Mouse (Mus musculus) embryonic stem cell, embryonic (primary cell): ENCODE measurements around the gene Jam3.

ENCODE experiments used
- CTCF ChIA-PET, 4 experiments: fragments of 300-600 bp in 2 of 4; fragments of 350-600 bp in 2 of 4; sonication (Branson Sonifier 250); formaldehyde crosslinking; loops; one replicate each; lab custom pipeline; 2022; ENCODE audit warnings: inconsistent platforms in 2 of 4; lab: Charles Lee
- POLR2A ChIA-PET, 4 experiments: fragments of 300-600 bp in 2 of 4; fragments of 350-600 bp in 2 of 4; sonication (Branson Sonifier 250); formaldehyde crosslinking; loops; one replicate each; lab custom pipeline; 2022; ENCODE audit warnings: antibody characterized with exemption in 4 of 4, inconsistent platforms in 1 of 4; lab: Charles Lee

Gene Jam3

GRCm38 (mm10) chr9:27154763-27155530, at the start of gene Jam3:
Gene Jam3, minus strand, starts transcription at chr9:27155421.
- ChIA-PET POLR2A (interaction anchor here in 3 of 4 experiments (0.6 to 2.5 kb wide), 27 partner anchors 9 to 153 kb away, joined by 3 to 12 read pairs (median 4); no protein-coding TSS in a partner anchor), CTCF (interaction anchor here in 3 of 4 experiments (0.6 to 1.6 kb wide), 6 partner anchors 14 to 805 kb away, joined by 3 to 5 read pairs (median 4); no protein-coding TSS in a partner anchor)

DNA sequence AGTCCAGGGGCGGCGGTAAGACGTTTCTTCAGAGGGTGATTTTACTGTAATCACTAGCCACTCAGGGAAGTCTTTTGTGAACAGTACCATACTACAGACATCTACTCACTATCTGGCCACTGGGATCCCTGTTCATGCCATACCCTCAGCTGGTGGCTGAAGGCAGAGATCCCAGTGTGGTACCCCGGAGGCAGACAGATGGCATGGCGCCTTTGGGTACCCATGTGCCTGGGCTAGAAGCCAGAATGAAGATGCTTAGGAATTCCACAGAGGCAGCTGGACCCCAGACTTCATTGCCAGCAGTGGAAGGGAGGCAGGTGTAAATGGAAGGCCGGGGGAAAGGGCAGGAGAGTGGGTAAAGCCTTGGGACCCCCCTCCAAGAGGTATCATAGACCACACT, 49.0 kb upstream of the Jam3 start:
- POLR2A ChIA-PET: no interaction called here
- CTCF ChIA-PET: no interaction called here

DNA sequence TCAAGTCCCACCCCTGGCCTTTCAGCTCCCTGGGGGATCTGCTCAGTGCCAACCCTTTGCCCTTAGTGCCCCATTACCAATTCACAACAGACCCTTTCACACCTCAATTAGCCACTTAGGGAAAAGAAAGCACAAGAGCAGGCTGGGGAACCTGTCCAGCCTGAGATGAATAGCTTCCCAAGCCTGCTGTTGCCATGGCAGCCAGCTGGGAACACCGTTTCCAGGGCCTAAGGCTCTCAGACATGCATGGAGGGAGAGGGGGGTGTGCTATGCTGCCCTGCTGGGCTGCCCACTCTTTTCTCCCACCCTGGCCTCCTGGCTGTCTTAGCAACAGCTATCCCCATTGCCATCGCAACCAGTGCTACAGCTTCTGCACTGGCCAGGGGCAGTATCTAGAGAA, 47.9 kb upstream of the Jam3 start:
- ChIA-PET CTCF (interaction anchor here in 2 of 4 experiments (0.6 to 0.9 kb wide), 3 partner anchors 11 to 93 kb away, joined by 3 to 5 read pairs (median 3); no protein-coding TSS in a partner anchor), POLR2A (interaction anchor here in 3 of 4 experiments (0.7 to 2.1 kb wide), 4 partner anchors 11 to 83 kb away, joined by 4 to 10 read pairs (median 4); no protein-coding TSS in a partner anchor)

GRCm38 (mm10) chr9:27201472-27202219, 46.4 kb upstream of the Jam3 start:
- CTCF ChIA-PET: no interaction called here
- POLR2A ChIA-PET: interaction anchor here in 2 of 4 experiments (0.5 to 2.1 kb wide), 4 partner anchors 10 to 152 kb away, joined by 3 to 10 read pairs (median 5); no protein-coding TSS in a partner anchor

- CTCF ChIA-PET: interaction anchor here in 2 of 4 experiments (0.5 to 0.7 kb wide), 3 partner anchors 71 to 88 kb away, joined by 3 to 5 read pairs (median 3); no protein-coding TSS in a partner anchor
- POLR2A ChIA-PET: no interaction called here
Measured at GRCm38 (mm10) chr9:27193592-27194080, 38.4 kb upstream of the Jam3 start.

- POLR2A ChIA-PET: interaction anchor here in 2 of 4 experiments (0.7 to 2.1 kb wide), 10 partner anchors 10 to 162 kb away, joined by 3 to 17 read pairs (median 7); partner anchors contain the start of gene Jam3 (in 2 of the 2)
- CTCF ChIA-PET: interaction anchor here in 2 of 4 experiments (0.5 to 1.5 kb wide), 4 partner anchors 17 to 215 kb away, joined by 3 to 6 read pairs (median 3); no protein-coding TSS in a partner anchor
Measured at GRCm38 (mm10) chr9:27192761-27193591, 37.8 kb upstream of the Jam3 start.

GRCm38 (mm10) chr9:27192001-27192760, 37.0 kb upstream of the Jam3 start:
- POLR2A ChIA-PET: interaction anchor here in 3 of 4 experiments (0.6 to 2.1 kb wide), 36 partner anchors 10 to 249 kb away, joined by 3 to 17 read pairs (median 4); partner anchors contain the start of gene Jam3 (in 2 of the 3)
- CTCF ChIA-PET: interaction anchor here in 3 of 4 experiments (0.6 to 1.5 kb wide), 8 partner anchors 11 to 214 kb away, joined by 3 to 6 read pairs (median 4); no protein-coding TSS in a partner anchor

DNA sequence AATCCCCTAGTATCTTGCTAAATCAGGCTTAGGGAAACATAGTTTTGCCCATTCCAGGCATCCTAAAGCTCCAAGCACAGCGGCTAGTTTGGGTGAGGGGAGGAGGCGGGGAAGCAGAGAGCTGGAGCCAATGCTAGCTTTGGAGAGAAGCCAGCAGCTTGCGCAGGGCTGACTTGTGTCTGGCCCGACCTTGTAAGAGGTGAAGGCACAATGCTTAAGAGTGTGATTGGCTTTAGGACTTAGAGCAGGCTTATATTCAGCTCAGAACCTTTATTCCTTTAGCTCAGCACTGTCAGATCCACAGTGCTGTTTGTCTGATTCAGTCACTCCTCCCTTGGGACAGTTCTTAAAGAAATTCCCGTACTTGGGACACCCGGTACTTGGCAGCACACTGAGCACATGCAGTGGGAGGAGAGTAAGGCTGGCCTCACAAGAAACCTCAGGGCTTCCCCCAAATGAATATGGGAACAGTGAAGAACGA, 36.3 kb upstream of the Jam3 start:
- CTCF ChIA-PET: interaction anchor here in 3 of 4 experiments (0.6 to 1.5 kb wide), 11 partner anchors 10 to 134 kb away, joined by 3 to 6 read pairs (median 3); no protein-coding TSS in a partner anchor
- POLR2A ChIA-PET: interaction anchor here in 3 of 4 experiments (0.6 to 2.1 kb wide), 35 partner anchors 10 to 248 kb away, joined by 3 to 17 read pairs (median 4); partner anchors contain the start of gene Jam3 (in 3 of the 3)

DNA sequence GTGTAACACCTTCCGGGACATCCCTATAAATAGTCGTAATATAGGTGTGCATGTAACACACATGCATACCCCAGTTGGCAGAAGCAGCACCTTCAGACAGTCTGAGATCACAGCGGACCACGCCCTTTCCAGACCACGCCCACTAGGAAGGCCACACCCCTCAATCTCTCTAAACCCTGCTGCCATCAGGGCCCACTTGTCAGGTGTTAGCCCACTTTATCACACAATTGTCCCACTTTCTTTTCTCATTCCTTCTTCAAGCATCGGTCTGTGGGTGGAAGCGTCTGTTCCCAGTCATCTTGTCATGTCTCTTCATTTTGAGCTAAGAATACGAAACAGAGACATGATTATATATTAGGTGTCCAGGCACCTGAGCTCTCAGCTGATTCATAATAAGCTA, 35.2 kb upstream of the Jam3 start:
- CTCF ChIA-PET: interaction anchor here in 2 of 4 experiments (0.6 to 1.5 kb wide), 3 partner anchors 81 to 149 kb away, joined by 3 read pairs; no protein-coding TSS in a partner anchor
- POLR2A ChIA-PET: interaction anchor here in 2 of 4 experiments (0.7 to 2.1 kb wide), 5 partner anchors 10 to 187 kb away, joined by 3 to 14 read pairs (median 6); no protein-coding TSS in a partner anchor

GRCm38 (mm10) chr9:27189306-27189705, 34.1 kb upstream of the Jam3 start:
- POLR2A ChIA-PET: interaction anchor here in 1 of 4 experiments (0.6 kb wide), 1 partner anchor 30 kb away, joined by 3 read pairs; no protein-coding TSS in a partner anchor
- CTCF ChIA-PET: no interaction called here

GRCm38 (mm10) chr9:27188677-27189241, 33.5 kb upstream of the Jam3 start:
- ChIA-PET POLR2A (interaction anchor here in 1 of 4 experiments (0.6 to 1.7 kb wide), 2 partner anchors 13 to 30 kb away, joined by 3 to 5 read pairs; no protein-coding TSS in a partner anchor), CTCF (interaction anchor here in 1 of 4 experiments (1.0 to 1.2 kb wide), 2 partner anchors 68 to 84 kb away, joined by 3 read pairs; no protein-coding TSS in a partner anchor)

- CTCF ChIA-PET: no interaction called here
- POLR2A ChIA-PET: no interaction called here
Measured at GRCm38 (mm10) chr9:27185820-27186219, 30.6 kb upstream of the Jam3 start.

DNA sequence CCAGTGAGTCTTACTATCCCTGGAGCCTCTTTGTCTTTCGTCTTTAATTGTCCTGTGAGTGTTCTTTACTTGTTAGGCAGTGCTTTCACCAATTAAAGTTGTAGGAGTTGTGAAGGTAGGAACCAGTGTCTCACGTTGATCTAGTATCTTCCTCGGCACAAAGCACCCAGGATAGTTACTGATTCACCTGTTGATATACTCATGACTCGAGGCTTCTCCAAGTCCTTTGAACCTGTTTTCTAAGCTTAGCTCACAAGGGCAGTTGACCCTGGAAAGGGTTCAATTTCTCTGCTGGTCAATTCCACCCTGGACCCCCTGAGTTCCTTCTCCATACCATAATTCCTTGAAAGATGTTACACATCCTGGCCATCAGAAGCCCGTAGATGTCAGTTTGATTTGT, 26.9 kb upstream of the Jam3 start:
- POLR2A ChIA-PET: interaction anchor here in 1 of 4 experiments (1.1 kb wide), 1 partner anchor 10 kb away, joined by 3 read pairs; no protein-coding TSS in a partner anchor
- CTCF ChIA-PET: no interaction called here

- POLR2A ChIA-PET: interaction anchor here (0.6 to 2.1 kb wide), 13 partner anchors 11 to 750 kb away, joined by 3 to 8 read pairs (median 3); no protein-coding TSS in a partner anchor
- CTCF ChIA-PET: interaction anchor here (0.6 to 1.7 kb wide), 9 partner anchors 11 to 703 kb away, joined by 3 to 7 read pairs (median 3); no protein-coding TSS in a partner anchor
Measured at GRCm38 (mm10) chr9:27180492-27180891, 25.3 kb upstream of the Jam3 start.

GRCm38 (mm10) chr9:27178935-27179334, 23.7 kb upstream of the Jam3 start:
- CTCF ChIA-PET: interaction anchor here in 1 of 4 experiments (1.4 kb wide), 1 partner anchor 13 kb away, joined by 3 read pairs; no protein-coding TSS in a partner anchor
- POLR2A ChIA-PET: interaction anchor here in 2 of 4 experiments (0.8 to 2.1 kb wide), 4 partner anchors 9 to 416 kb away, joined by 3 to 6 read pairs (median 3); no protein-coding TSS in a partner anchor
